Mouse (Mus musculus): ENCODE measurements around the gene Mob3b.

GRCm38 (mm10) chr4:35150706-35151105 is 6.6 kb downstream of the Mob3b start:
- TF ChIP-seq CTCF (IDR thresholded peaks at IDR 0.05; ENCODE audit: low read depth, low read length): no peak
- TF ChIP-seq POLR2A (IDR thresholded peaks at IDR 0.05; ENCODE audit: extremely low read depth, insufficient read depth, low read length): no peak

Measured in liver, adult 2 months (tissue).